In genomic region chr7:30231669-30232454, GRCm38 (mm10) we compare ENCODE assay signal across 7 mouse cellular contexts. TPM values are rescaled to one million over a fixed set of nuclear protein-coding genes. Genes with fewer than 3 reads are reported as not detected.
A peak's percentile ranks its signal among the peaks of the same experiment; 100 is the strongest.
DNase-seq lines count a peak whose midpoint lies in the region; ATAC-seq and TF ChIP-seq lines count a peak whose summit lies in the region.

Polr2i (plus strand) TSS chr7:30231948.
Tbcb (minus strand) TSS chr7:30232272.

- peak within 1 kb of the TSS; percentile 83 for H3K4me2 ChIP-seq in intestine, postnatal 0 days (replicated peaks; ENCODE audit: low read depth)
- peak within 1 kb of the TSS; percentile 70 for H3K4me2 ChIP-seq in midbrain, embryonic 12.5 days (replicated peaks)

- H3K9ac ChIP-seq in intestine, postnatal 0 days (ENCODE audit: low read depth, low read length): peak within 1 kb of the TSS; percentile 64
- H3K9ac ChIP-seq in midbrain, embryonic 12.5 days (replicated peaks): peak within 1 kb of the TSS; percentile 80

- intact Hi-C loops in left cerebral cortex, postnatal 4 days (cut with DNase I): no loop called here

- peak within 1 kb of the TSS; percentile 92 for H3K27ac ChIP-seq in embryonic facial prominence, embryonic 10.5 days (replicated peaks)
- peak within 1 kb of the TSS; percentile 92 for H3K27ac ChIP-seq in intestine, postnatal 0 days (ENCODE audit: low read depth, low read length)
- peak within 1 kb of the TSS; percentile 97 for H3K27ac ChIP-seq in midbrain, embryonic 12.5 days (replicated peaks)
- peak within 1 kb of the TSS; percentile 86 for H3K27ac ChIP-seq in small intestine, adult 2 months (ENCODE audit: insufficient read depth, low read depth, low read length)

- peak; percentile 98 for DNase-seq in adrenal gland, postnatal 10 days
- peak; percentile 97 for DNase-seq in embryonic facial prominence, embryonic 10.5 days (ENCODE audit: low spot score)
- peak; percentile 89 for DNase-seq in gonadal fat pad, adult 2 months (ENCODE audit: low read depth)
- DNase-seq in left cerebral cortex, postnatal 4 days: peak; percentile 99

- peak; percentile 51; the same call in 1 of the 2 replicates for TF ChIP-seq POLR2A in small intestine, adult 2 months (IDR thresholded peaks at IDR 0.05; ENCODE audit: low read depth, low read length)

- no peak for TF ChIP-seq CTCF in intestine, postnatal 0 days (IDR thresholded peaks at IDR 0.05; ENCODE audit: low read depth)
- TF ChIP-seq CTCF in small intestine, adult 2 months (IDR thresholded peaks at IDR 0.05; ENCODE audit: extremely low read depth, insufficient read length, insufficient replicate concordance, low read depth, low read length): no peak

- peaks cover 23% of the 10 kb centered on the region for H3K4me1 ChIP-seq in embryonic facial prominence, embryonic 10.5 days
- H3K4me1 ChIP-seq in intestine, postnatal 0 days (replicated peaks; ENCODE audit: control insufficient read depth, insufficient read depth, low read length): no peaks in the 10 kb centered on the region; the same call in 1 of the 2 replicates
- peaks cover 17% of the 10 kb centered on the region for H3K4me1 ChIP-seq in midbrain, embryonic 12.5 days
- H3K4me1 ChIP-seq in small intestine, adult 2 months (ENCODE audit: control insufficient read depth, insufficient read depth, insufficient read length, low read length): peaks cover 7% of the 10 kb centered on the region

- H3K4me3 ChIP-seq in embryonic facial prominence, embryonic 10.5 days: peak within 1 kb of the TSS; percentile 68
- peak within 1 kb of the TSS; percentile 72 for H3K4me3 ChIP-seq in intestine, postnatal 0 days (ENCODE audit: low read depth, low read length)
- H3K4me3 ChIP-seq in midbrain, embryonic 12.5 days: peak within 1 kb of the TSS; percentile 74
- peak within 1 kb of the TSS; percentile 89 for H3K4me3 ChIP-seq in small intestine, adult 2 months (ENCODE audit: low read depth, low read length)

- peak; percentile 95 for ATAC-seq in intestine, postnatal 0 days
- ATAC-seq in midbrain, embryonic 12.5 days (ENCODE audit: low FRiP score, low read depth): peak; percentile 94

- H3K27me3 ChIP-seq in embryonic facial prominence, embryonic 10.5 days (replicated peaks; ENCODE audit: low read depth, poor library complexity, severe bottlenecking): no peaks in the 10 kb centered on the region
- no peaks in the 10 kb centered on the region for H3K27me3 ChIP-seq in intestine, postnatal 0 days (replicated peaks; ENCODE audit: control insufficient read depth, insufficient read depth, low read length)
- H3K27me3 ChIP-seq in midbrain, embryonic 12.5 days: no peaks in the 10 kb centered on the region
- H3K27me3 ChIP-seq in small intestine, adult 2 months (ENCODE audit: control insufficient read depth, insufficient read depth, low read length): no peaks in the 10 kb centered on the region

- no peaks in the 10 kb centered on the region for H3K9me3 ChIP-seq in embryonic facial prominence, embryonic 10.5 days
- no peaks in the 10 kb centered on the region for H3K9me3 ChIP-seq in intestine, postnatal 0 days (ENCODE audit: control insufficient read depth)
- no peaks in the 10 kb centered on the region for H3K9me3 ChIP-seq in midbrain, embryonic 12.5 days

- under 1% methylated on average over 67 of the region's 67 CpGs for WGBS in embryonic facial prominence, embryonic 10.5 days
- WGBS in intestine, postnatal 0 days: under 1% methylated on average over 67 of the region's 67 CpGs
- WGBS in midbrain, embryonic 12.5 days: under 1% methylated on average over 67 of the region's 67 CpGs
- WGBS in small intestine, adult 2 months: under 1% methylated on average over 67 of the region's 67 CpGs

- peaks cover 54% of the 10 kb centered on the region for H3K36me3 ChIP-seq in embryonic facial prominence, embryonic 10.5 days (replicated peaks)
- peaks cover 27% of the 10 kb centered on the region for H3K36me3 ChIP-seq in intestine, postnatal 0 days (ENCODE audit: control insufficient read depth, insufficient read depth)
- H3K36me3 ChIP-seq in midbrain, embryonic 12.5 days: peaks cover 40% of the 10 kb centered on the region
- peaks cover 6% of the 10 kb centered on the region for H3K36me3 ChIP-seq in small intestine, adult 2 months (ENCODE audit: control insufficient read depth, insufficient read depth, low read length)

RNA-seq across cellular contexts. Expression of gene Polr2i, which starts in this region (rescaled TPM):
- 100 to 1,000 TPM; 103 to 108 TPM for total RNA-seq in adrenal gland, postnatal 10 days (2021)
- polyA plus RNA-seq in embryonic facial prominence, embryonic 10.5 days (2016; fragmentation: Nextera tagmentation; extraction: Ambion mirVana): 174 and 177 TPM in 2 replicates
- polyA plus RNA-seq in gonadal fat pad, adult 2 months (2012; rRNA removed): 127 and 134 TPM in 2 replicates
- 84.6 and 91.2 TPM in 2 replicates for polyA plus RNA-seq in intestine, postnatal 0 days (2015; fragmentation: Nextera tagmentation; extraction: Ambion mirVana)
- 10 to 100 TPM; 94.9 to 96.9 TPM for total RNA-seq in left cerebral cortex, postnatal 4 days (2021)
- polyA plus RNA-seq in midbrain, embryonic 12.5 days (2016; fragmentation: Nextera tagmentation; extraction: Ambion mirVana): 151 and 156 TPM in 2 replicates
- 59.2 and 86.9 TPM in 2 replicates for polyA plus RNA-seq in small intestine, adult 2 months (2012; rRNA removed)

RNA-seq across cellular contexts. Expression of gene Tbcb, which starts in this region (rescaled TPM):
- total RNA-seq in adrenal gland, postnatal 10 days (2021): 10 to 100 TPM; 73.6 to 81.0 TPM
- 270 and 275 TPM in 2 replicates for polyA plus RNA-seq in embryonic facial prominence, embryonic 10.5 days (2016; fragmentation: Nextera tagmentation; extraction: Ambion mirVana)
- 63.0 and 64.8 TPM in 2 replicates for polyA plus RNA-seq in gonadal fat pad, adult 2 months (2012; rRNA removed)
- polyA plus RNA-seq in intestine, postnatal 0 days (2015; fragmentation: Nextera tagmentation; extraction: Ambion mirVana): 159 and 160 TPM in 2 replicates
- total RNA-seq in left cerebral cortex, postnatal 4 days (2021): 100 to 1,000 TPM; 229 to 238 TPM
- 257 and 259 TPM in 2 replicates for polyA plus RNA-seq in midbrain, embryonic 12.5 days (2016; fragmentation: Nextera tagmentation; extraction: Ambion mirVana)
- polyA plus RNA-seq in small intestine, adult 2 months (2012; rRNA removed): 24.6 and 45.2 TPM in 2 replicates

Comparison
In these comparisons a context has a peak if more than half of its experiments do, and no peak if none do; other contexts are left out.
1. Peak in every context shown above with its lines: DNase-seq, ATAC-seq, H3K4me3 ChIP-seq and H3K27ac ChIP-seq.